Mouse (Mus musculus) left cerebral cortex, adult 18-20 months (tissue): ENCODE data around the gene Myo1e. TPM values are rescaled to one million over a fixed set of nuclear protein-coding genes. Genes with fewer than 3 reads are reported as not detected.

ENCODE experiments used
- DNase-seq, 2 experiments: peaks; one replicate each; pipeline ENCODE4 v3.0.0; 2021 to 2022; ENCODE audit warnings: low spot score in 2 of 2, mixed read lengths in 1 of 2
- total RNA-seq, 2 experiments: library from RNA; stranded (reverse); gene quantifications; 2 replicates each; pipeline ENCODE4 v1.2.3; 2021

Gene Myo1e
- total RNA-seq, 2 experiments from 2014 or later, result 12.7 to 12.8 TPM

DNA sequence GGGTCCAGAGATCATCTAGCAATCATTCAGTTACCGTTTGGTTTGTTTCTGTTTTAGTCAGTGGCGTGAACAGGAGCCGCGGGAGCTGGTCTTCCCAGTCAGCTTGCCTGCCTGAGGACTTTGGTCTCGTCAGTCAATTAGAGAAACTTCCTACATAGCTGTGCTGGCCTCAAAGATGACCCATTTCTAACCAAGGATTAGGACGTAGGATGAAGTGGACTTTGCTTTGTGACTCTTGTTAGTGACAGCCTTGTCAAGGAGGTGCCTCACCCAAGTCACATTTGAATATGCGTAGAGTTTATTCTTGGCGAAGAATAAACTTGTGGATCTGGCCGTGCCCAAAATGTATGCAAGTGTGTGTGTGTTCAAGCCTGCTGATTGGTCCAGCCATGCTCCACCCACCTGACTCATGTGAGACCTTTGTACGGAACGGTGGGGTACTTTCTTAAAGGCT is 70.4 kb downstream of the Myo1e start:
- no peak for DNase-seq

- DNase-seq, result no peak
Observed at GRCm38 (mm10) chr9:70281407-70281806, 74.3 kb downstream of the Myo1e start.

GRCm38 (mm10) chr9:70282107-70282506 is 75.0 kb downstream of the Myo1e start:
- DNase-seq, result no peak

- DNase-seq, result no peak
Observed at GRCm38 (mm10) chr9:70283151-70283550, 76.0 kb downstream of the Myo1e start.

GRCm38 (mm10) chr9:70284584-70285140 is 77.5 kb downstream of the Myo1e start:
- peak; percentile 34 to 44 for DNase-seq

DNA sequence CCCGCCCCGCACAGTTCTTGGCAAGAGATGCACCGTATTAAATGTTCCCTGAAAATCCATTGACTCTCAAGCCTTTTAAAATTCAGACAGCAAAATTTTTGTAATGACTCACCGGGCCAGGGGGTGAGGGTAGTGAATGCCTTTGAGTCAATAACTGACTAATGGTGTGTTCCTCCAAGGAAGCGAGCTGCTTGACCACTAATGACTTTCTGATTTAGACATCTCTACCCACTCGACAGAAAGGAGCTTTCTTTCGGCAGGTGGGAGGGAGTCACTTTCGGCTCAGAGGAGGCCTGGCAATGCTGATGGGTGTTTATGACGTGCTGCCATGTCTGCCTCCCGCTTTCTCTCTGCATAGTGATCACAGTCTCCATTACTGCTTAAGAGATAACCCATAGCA is 83.6 kb downstream of the Myo1e start:
- DNase-seq, result no peak

DNA sequence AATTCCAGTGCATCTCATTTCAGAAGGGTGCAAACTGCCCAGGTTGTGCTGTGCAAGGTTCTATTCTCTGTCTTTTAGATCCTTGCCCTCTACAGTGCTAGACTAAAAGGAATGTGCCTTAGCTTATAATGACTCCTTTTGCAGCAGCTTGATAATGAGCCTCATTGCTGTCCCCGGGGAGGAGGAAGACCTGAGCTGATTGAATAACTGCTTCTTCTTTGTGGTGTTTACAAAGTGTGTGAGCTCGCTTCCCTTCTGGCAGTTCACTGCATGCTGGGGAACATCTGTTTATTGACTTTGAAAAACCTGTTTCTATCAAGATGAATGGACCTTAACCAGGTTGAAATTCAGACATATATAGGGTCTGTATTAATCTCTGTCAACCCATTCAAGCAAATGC is 89.8 kb downstream of the Myo1e start:
- DNase-seq, result no peak

DNA sequence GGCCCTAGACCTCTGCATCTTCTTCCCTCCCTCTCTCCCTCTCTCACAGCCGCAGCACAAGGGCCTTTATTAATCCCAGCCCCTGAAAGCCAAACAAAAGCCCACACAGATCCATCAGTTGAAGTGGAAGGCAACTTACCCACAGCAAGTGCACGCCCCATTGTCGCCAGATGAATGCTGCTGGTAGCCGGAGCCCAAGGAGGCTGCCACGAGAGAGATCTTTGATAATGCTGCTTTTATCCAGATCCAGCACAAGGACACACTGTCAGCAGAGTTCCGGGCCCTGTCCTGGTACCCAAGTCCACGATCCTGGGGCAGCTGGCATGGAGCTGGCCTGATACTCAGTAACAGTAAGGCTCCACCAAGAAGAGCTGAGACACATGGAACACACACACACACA is 91.1 kb downstream of the Myo1e start:
- no peak for DNase-seq

- no peak for DNase-seq
Observed at GRCm38 (mm10) chr9:70300705-70301104, 93.6 kb downstream of the Myo1e start.

DNA sequence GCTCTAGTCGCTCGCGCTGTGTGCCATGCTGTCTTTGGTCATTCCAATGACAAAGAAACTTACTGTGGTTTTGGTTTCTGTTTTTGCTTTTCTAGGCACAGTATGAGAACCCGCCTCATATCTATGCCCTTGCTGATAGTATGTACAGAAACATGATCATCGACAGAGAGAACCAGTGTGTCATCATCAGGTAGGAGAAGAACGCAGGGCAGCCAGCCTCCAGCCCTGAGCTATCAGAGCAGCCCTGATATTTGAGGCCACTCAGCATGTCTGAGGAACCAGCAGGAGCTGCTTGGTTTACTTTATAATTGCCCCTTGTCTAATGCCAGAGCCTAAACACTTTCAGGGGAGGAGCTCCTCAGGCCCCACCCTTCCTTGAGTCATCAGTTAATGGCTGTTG is 94.4 kb downstream of the Myo1e start:
- no peak for DNase-seq

DNA sequence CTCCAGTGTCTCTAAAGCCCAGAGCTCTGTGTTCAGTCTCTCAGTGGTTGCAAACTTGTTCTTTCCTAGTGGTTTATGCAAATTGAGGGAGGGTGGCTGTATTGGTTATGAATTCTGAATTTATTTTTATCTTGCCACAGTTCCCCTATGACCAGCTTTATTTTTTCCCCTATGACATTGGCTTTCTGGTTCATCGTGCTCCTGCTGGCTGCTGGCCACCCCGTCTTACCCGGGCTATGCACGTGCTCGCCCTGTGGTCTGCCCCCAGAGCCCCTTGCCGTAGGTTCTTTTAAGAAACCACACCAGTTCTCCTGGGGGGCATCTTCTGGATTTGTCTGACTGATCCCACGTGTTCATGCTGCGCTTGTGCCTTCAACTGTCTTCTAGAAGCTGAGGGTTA is 97.8 kb downstream of the Myo1e start:
- no peak for DNase-seq

GRCm38 (mm10) chr9:70310046-70310445 is 102.9 kb downstream of the Myo1e start:
- no peak for DNase-seq

GRCm38 (mm10) chr9:70314019-70314418 is 106.9 kb downstream of the Myo1e start:
- DNase-seq, result no peak

- DNase-seq, result no peak
Observed at GRCm38 (mm10) chr9:70315130-70315529, 108.0 kb downstream of the Myo1e start.

DNA sequence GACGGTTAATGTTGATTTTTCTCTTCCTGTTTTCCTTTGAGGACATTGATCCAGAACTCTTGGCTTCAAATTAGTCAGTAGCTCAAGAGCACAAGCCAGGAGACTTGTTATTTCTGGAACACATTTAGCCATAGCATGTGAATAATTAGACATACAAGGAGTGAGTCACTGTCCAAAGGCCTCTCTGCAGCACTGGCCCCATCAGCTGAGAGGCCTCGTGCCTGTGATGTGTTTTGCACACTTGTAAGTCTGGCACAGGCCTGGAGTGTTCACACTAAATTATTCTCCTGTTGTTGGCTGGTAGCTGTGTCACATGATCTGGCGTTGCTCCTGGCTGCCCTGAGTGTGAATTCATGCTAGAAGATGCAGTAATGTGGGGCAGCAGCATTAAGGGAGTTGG is 111.5 kb downstream of the Myo1e start:
- no peak for DNase-seq

DNA sequence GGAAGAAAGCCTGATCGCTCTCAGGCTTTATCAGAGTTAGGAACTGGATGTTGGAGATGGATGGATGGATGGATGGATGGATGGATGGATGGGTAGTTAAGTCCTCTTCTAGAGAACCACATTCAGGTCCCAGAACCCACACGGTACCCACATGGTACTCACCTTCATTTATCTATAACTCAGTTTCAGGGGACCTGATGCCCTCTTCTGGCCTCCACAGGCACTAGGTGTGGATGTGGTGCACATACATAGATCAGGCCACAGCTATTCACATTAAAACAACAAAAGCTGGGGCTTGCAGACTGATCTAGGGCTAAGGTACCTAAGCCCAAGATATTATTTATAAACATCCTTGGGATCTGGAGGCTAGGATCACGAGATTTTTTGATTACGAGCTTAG is 117.2 kb downstream of the Myo1e start:
- no peak for DNase-seq

GRCm38 (mm10) chr9:70325880-70326595 is 118.9 kb downstream of the Myo1e start:
- DNase-seq, result no peak

DNA sequence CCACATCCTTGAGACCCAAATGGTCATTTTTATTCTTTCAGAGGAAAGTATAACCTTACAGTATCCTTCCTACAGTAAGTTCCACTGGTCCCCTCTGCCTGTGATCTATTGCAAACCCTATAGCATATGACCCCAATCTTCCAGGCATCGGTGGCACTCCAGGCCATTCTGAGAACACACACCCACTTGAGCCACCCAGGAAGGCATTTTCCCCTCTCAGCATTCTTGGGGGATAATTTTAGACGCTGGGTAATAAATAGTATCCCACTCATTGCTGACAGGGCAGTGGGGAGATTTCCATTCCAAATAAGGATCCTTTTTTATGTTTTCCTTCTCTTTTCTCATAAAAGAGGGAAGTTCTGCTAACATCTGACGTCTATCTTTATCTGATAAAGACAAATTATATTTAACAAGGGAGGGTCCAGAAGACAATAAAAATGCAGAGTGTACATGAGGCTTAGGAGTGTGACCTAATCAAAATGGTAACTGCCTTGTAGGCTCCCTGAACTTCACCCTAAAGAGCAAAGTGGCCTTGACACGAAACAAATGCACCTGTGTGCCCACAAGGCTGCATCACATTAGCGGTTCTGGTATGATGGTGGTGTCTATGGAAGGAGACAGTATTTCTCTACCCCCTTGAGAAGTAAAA is 121.2 kb downstream of the Myo1e start:
- DNase-seq, result no peak

- no peak for DNase-seq
Observed at GRCm38 (mm10) chr9:70331727-70332335, 124.7 kb downstream of the Myo1e start.

DNA sequence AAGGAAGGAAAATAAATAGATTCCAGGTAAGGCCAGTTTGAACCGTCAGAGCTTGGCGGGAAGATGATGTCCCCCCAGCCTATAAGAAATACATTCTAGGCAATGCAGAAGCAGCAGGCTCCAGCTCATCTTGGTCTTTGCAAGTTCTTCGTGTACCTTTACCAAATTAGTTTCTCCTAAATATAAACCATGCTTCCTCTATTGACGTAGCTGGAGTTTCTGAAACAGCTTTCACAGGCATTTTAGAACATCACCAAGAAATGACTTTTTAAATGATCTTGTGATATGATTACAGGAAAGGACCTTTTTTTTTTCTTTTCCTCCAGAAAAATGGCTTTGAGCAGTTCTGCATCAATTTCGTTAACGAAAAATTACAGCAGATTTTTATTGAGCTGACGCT is 131.2 kb downstream of the Myo1e start:
- no peak for DNase-seq

DNA sequence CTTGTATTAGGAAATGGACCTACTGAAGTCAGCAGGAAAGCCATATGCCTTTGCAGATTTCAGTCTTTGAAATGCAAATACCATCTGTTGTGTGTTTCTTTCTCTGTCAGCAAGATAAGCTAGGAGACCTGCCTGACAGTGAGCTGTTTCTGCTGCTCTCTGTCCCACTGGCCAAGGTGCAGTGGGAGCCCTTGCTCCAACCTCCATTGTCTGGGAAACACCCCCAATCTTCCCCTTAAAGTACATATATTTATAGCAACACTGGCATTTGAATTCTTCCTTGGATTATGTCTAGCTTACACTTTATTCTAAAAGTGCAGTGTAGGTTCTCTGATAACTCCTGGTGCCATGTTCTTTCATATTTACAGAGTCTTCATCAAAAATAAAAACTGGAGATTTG is 131.7 kb downstream of the Myo1e start:
- DNase-seq, result peak in 1 of 2 experiments; percentile 25

DNA sequence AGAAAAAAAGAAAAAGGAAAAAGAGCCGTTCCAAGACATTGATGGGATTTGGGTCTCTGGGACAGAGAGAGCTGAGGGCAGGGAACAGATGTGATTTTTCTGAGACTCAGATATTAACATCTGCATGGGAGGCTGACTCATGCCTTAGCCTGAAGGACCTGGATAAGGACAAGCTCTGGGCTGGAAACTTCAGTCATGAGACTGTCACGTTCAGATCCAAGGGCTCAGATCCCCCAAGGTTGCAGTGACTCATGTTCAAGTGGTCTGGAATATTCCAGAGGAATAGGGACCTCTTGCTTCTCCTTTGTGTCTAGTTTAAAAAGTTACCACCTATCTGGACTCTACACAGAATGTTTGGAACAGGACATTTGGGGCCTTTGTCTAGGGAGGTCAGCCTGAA is 142.1 kb downstream of the Myo1e start:
- no peak for DNase-seq
